Mouse (Mus musculus) hindbrain, postnatal 0 days (tissue): ENCODE measurements at regions not wholly inside any gene's neighbourhood (a gene's known extent, or its start where the extent isn't known, plus 50 kb on each side); places are given as distances from the start of the nearest gene placed in this dataset.

Experiments used
- ATAC-seq: fragments of 200-750 bp; cut with Nextera tagmentation; 2 replicates; pipeline ENCODE4 v1.8.0; 2017; ENCODE audit warnings: mild to moderate bottlenecking, moderate TSS enrichment, moderate library complexity
- DNase-seq: peaks from one replicate; pipeline ENCODE4 v3.0.0-alpha.2; 2015; ENCODE audit warnings: low spot score
- H3K27ac ChIP-seq: fragments of 300-500 bp; sonication (generic); 2 replicates; pipeline ENCODE4 v1.5.1; 2014; ENCODE audit warnings: mild to moderate bottlenecking
- H3K27me3 ChIP-seq: fragments of 300-500 bp; sonication (generic); 2 replicates; pipeline ENCODE4 v1.6.1; 2014; ENCODE audit warnings: low read length, mixed read lengths; ENCODE audit not compliant: insufficient read depth
- H3K36me3 ChIP-seq: fragments of 300-500 bp; sonication (generic); 2 replicates; pipeline ENCODE4 v1.6.1; 2014; ENCODE audit warnings: low read length, mixed read lengths; ENCODE audit not compliant: insufficient read depth
- H3K4me1 ChIP-seq: fragments of 300-500 bp; sonication (generic); 2 replicates; pipeline ENCODE4 v1.6.1; 2014; ENCODE audit warnings: antibody characterized with exemption, low read length, mixed read lengths; ENCODE audit not compliant: insufficient read depth
- H3K4me2 ChIP-seq: fragments of 300-500 bp; sonication (generic); 2 replicates; pipeline ENCODE4 v1.6.1; 2014; ENCODE audit warnings: low read depth, mild to moderate bottlenecking, low read length, moderate library complexity, mixed read lengths
- H3K4me3 ChIP-seq: fragments of 300-500 bp; sonication (generic); 2 replicates; pipeline ENCODE4 v1.5.1; 2014; ENCODE audit warnings: low read length
- H3K9ac ChIP-seq: fragments of 300-500 bp; sonication (generic); replicated peaks from 2 replicates; pipeline ENCODE4 v1.6.1; 2014; ENCODE audit warnings: mild to moderate bottlenecking, low read length, moderate library complexity, mixed read lengths
- H3K9me3 ChIP-seq: fragments of 300-500 bp; sonication (generic); 2 replicates; pipeline ENCODE4 v1.6.1; 2016; ENCODE audit warnings: low read length, mixed read lengths
- CTCF ChIP-seq: IDR thresholded peaks from 2 replicates; pipeline ENCODE4 v1.5.1; 2016; ENCODE audit warnings: antibody characterized with exemption, control low read depth, low read depth
- WGBS: fragments of 180-500 bp; shearing (Covaris S2); extraction: QIAGEN DNeasy Blood & Tissue Kit; methylation state at CpG from one replicate; pipeline ENCODE4 v1.1.7; 2014; 5-methylcytosine and 5-hydroxymethylcytosine counted together

DNA sequence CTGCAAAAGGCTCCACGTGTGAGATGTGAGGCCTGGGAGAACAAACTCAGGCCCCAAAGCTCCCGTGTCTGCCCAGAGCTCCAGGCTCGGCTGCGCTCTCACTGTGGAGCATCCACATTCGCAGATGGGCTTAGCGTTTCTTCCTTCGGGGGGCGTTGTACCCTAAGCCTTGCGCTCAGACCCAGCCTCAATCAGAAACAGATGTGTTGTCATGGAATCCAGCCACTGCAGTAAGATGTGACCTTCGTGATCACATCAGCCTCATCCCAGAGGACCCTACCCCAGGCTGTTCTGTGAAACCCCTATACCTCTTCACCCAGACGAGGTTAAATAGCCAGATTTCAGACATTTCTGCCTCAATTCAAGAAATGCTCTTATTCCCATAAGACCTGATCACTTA lies 260.1 kb downstream of the Cxcl12 start:
- no peaks in the 10 kb centered on the region; the same call in none of the 2 replicates for H3K4me1 ChIP-seq
- H3K9me3 ChIP-seq, result no peaks in the 10 kb centered on the region
- no peak overlapping the region for H3K4me2 ChIP-seq
- no peak overlapping the region for H3K4me3 ChIP-seq
- H3K27ac ChIP-seq, result no peak overlapping the region
- no peak for TF ChIP-seq CTCF
- DNase-seq (no peak), ATAC-seq (no peak)
- 85% methylated on average over 11 of the region's 11 CpGs for WGBS
- no peak overlapping the region for H3K9ac ChIP-seq
- H3K36me3 ChIP-seq, result no peaks in the 10 kb centered on the region
- H3K27me3 ChIP-seq, result no peaks in the 10 kb centered on the region

DNA sequence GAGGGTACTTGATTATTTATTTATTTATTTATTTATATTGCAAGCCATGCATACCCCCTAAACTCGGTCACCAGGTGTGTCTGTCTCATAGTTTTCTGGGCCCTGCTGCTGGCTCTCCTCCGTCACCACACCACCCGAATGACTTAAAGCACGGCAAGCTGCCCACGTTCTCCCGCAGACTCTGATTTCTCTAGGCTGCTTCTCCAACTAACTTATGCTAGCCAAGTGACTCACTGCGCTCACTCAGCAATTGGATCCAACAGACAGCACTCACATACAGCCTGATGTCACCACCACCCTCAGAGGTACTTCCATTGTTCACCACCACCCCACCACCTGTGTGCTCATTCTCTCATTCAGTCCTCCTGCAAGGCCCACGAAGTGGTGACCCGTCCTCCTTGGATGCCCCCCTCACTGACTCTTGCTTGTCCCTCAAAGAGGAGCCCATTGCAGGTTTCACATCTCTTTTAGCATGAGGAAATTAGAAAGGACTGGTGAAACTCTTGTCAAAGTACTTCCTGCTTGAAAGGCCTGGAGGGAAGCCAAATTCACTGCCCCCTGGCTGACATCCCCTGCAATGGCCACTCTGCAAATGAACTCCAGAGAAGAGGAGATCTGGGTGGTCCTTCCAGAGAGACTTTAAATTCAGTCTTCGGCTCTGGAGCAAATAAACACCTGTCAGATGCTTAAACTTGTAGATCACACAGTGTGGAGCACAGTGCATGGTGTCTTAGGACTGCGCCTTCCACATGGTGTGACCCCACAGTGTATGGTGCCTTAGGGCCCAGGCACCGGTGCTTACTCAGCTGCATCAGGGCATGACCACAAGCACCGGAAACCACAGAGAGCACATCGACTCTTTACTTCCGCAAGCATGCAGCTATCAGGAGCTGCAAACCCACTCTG lies 262.8 kb downstream of the Cxcl12 start:
- ATAC-seq (no peak), DNase-seq (peak; percentile 53)
- H3K4me1 ChIP-seq, result no peaks in the 10 kb centered on the region; the same call in none of the 2 replicates
- H3K9me3 ChIP-seq, result no peaks in the 10 kb centered on the region
- 76% methylated on average over 15 of the region's 15 CpGs for WGBS
- no peak overlapping the region for H3K4me3 ChIP-seq
- no peaks in the 10 kb centered on the region for H3K27me3 ChIP-seq
- no peak overlapping the region for H3K4me2 ChIP-seq
- peak; percentile 56 for TF ChIP-seq CTCF
- H3K9ac ChIP-seq, result no peak overlapping the region
- no peaks in the 10 kb centered on the region for H3K36me3 ChIP-seq
- no peak overlapping the region for H3K27ac ChIP-seq

DNA sequence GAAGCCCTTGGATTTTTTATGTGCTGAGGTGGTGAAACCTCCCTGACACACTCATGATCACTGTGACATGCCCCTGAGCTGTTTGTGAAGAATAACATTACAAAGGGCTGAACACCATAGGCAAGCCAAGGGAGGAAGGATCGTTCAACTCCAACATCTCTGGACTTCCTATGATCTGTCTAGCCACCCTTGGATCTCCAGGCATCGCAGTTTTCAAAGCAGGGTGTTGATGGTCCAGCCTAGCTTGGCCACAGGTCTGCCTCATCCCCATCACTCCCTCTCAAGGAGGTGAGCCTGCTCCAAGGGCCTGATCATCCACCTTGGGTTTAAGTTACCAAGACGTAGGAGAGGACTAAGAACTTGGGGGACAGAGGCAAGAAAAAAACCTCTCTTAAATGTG lies 268.5 kb downstream of the Cxcl12 start:
- no peaks in the 10 kb centered on the region for H3K27me3 ChIP-seq
- no peaks in the 10 kb centered on the region for H3K9me3 ChIP-seq
- DNase-seq (no peak), ATAC-seq (no peak)
- H3K9ac ChIP-seq, result no peak overlapping the region
- H3K36me3 ChIP-seq, result no peaks in the 10 kb centered on the region
- TF ChIP-seq CTCF, result no peak
- H3K4me1 ChIP-seq, result no peaks in the 10 kb centered on the region
- H3K4me3 ChIP-seq, result no peak overlapping the region
- H3K27ac ChIP-seq, result no peak overlapping the region
- WGBS, result 93% methylated on average over 3 of the region's 3 CpGs
- H3K4me2 ChIP-seq, result no peak overlapping the region

DNA sequence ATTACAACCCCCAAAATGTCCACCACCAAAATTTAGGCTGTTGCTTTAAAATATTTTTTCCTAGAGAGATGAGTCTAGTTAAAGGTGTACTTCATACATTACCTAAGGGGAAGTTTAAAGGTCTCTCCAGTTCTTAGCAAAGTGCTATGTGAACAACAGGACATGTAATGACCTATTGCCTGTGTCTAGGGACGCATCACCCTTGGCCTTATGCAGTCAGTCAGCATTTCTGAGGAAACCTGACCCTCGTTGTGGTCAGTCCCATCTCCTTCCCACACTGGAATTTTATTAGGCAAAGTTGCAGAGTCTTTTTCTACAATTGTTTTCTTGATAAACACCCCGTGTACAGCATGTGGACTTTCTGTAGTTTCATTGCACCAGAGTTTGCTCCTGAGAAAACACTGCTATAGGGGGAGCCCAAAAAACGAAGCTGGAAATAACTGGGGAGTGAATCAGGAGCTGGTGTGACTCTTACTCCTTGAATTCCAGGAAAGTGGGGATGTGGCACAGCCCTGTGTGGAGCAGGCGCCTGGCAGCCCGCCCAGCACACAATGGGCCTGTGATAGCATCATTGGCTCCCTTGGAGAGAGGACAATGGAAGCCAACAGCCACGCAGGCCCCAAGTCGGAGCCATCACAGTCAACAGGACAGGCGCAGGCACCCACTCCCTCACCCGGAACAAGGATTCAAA lies 269.2 kb downstream of the Cxcl12 start:
- Histone ChIP-seq H3K4me3 (no peak overlapping the region), H3K4me2 (no peak overlapping the region), H3K27ac (no peak overlapping the region), H3K27me3 (no peaks in the 10 kb centered on the region), H3K9me3 (no peaks in the 10 kb centered on the region), H3K36me3 (no peaks in the 10 kb centered on the region), H3K4me1 (no peaks in the 10 kb centered on the region), H3K9ac (no peak overlapping the region)
- WGBS, result 41% methylated on average over 10 of the region's 10 CpGs
- no peak for TF ChIP-seq CTCF
- DNase-seq (peak; percentile 20), ATAC-seq (no peak)

DNA sequence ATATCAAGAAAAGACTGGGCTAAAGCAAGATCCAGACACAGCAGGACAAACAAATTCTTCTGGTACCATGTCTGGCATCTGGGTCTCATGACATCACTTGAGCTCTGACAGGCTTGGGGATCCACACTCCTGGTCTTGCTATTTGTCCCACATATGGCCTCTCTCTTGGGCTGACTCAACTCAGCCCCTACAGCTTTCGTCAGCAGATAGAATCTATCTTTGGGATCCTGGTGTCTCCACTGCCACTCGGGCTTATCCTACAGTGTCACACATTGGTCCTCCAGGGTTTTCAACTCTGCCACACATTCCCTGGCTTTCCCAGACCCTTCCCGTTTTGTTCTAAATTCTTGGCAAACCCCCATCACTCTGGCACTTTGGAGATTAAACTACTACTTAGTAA lies 280.3 kb downstream of the Cxcl12 start:
- Histone ChIP-seq H3K36me3 (no peaks in the 10 kb centered on the region), H3K27me3 (no peaks in the 10 kb centered on the region), H3K9me3 (no peaks in the 10 kb centered on the region), H3K4me1 (no peaks in the 10 kb centered on the region), H3K4me3 (no peak overlapping the region), H3K4me2 (no peak overlapping the region), H3K27ac (no peak overlapping the region), H3K9ac (no peak overlapping the region)
- TF ChIP-seq CTCF, result no peak
- DNase-seq (no peak), ATAC-seq (no peak)
- 78% methylated on average over 3 of the region's 3 CpGs for WGBS

DNA sequence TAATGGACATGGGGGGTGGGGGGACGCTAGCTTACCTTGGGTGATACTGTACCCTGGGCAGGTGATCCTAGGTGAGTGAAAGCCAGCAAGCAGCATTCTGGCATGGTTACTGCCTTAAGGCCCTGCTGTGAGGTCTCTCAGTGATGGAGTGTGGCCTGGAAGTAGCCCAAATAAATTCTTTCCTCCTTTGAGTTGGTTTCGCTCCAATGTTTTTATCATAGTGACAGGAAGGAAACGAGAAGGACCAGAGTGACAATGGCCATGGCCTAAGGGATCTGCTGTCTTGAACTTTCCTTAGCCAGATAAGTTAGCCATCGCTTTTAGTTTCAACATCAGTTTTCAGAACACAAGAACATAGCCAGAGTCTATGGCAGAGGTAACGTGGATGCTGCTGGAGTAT lies 282.7 kb downstream of the Cxcl12 start:
- Histone ChIP-seq H3K27me3 (no peaks in the 10 kb centered on the region), H3K9me3 (no peaks in the 10 kb centered on the region), H3K9ac (no peak overlapping the region), H3K36me3 (no peaks in the 10 kb centered on the region), H3K4me2 (no peak overlapping the region), H3K4me1 (no peaks in the 10 kb centered on the region), H3K27ac (no peak overlapping the region), H3K4me3 (no peak overlapping the region)
- ATAC-seq, result no peak
- DNase-seq, result no peak
- 77% methylated on average over 5 of the region's 5 CpGs for WGBS
- TF ChIP-seq CTCF, result no peak

DNA sequence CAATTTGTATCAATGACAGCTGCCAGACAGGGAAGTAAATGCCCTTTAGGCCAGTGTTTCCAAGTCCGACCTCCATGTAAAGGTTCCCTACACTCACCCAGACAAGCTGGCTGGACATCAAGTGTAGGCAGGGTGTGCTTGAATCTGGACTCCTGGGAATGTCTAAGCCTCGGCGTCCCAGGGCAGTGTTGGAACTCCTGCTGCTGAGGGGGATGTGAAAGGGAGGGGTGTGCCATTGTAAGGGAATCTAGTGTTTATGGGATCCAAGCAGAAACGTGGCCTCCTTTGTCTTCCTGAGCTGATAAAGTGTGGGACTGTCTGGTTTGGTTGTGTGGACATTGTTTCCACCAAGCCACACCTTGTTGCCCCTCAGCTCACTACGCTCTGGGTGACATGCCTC lies 291.9 kb downstream of the Cxcl12 start:
- no peaks in the 10 kb centered on the region for H3K9me3 ChIP-seq
- H3K9ac ChIP-seq, result no peak overlapping the region
- TF ChIP-seq CTCF, result no peak
- H3K27me3 ChIP-seq, result no peaks in the 10 kb centered on the region
- DNase-seq, result no peak
- no peaks in the 10 kb centered on the region for H3K4me1 ChIP-seq
- no peak for ATAC-seq
- H3K36me3 ChIP-seq, result no peaks in the 10 kb centered on the region
- 37% methylated on average over 5 of the region's 5 CpGs for WGBS
- no peak overlapping the region for H3K27ac ChIP-seq
- H3K4me3 ChIP-seq, result no peak overlapping the region
- H3K4me2 ChIP-seq, result no peak overlapping the region
